Mouse (Mus musculus): ENCODE data around the gene Smarca1.

- TF ChIP-seq POLR2A (IDR thresholded peaks at IDR 0.05; ENCODE audit: borderline replicate concordance, extremely low read depth, insufficient read depth, insufficient read length, poor library complexity, severe bottlenecking) (no peak), CTCF (IDR thresholded peaks at IDR 0.05; ENCODE audit: borderline replicate concordance, extremely low read depth, insufficient read depth, insufficient read length) (no peak)
Observed at GRCm38 (mm10) chrX:47934352-47934751, 41.6 kb upstream of the Smarca1 start.
